Comparison of ENCODE assay signal across 16 mouse cellular contexts in genomic region chr11:118807511-118807910, GRCm38 (mm10).
DNase-seq lines count a peak whose midpoint lies in the region; ATAC-seq lines count a peak whose summit lies in the region.
"Had no signal": no experiment of that assay in that cellular context is flagged by ENCODE, and none has a peak within 500 bp of the region (broad histone marks: within the 10 kb centered on the region; RNA-seq: fewer than 3 reads in every experiment).

No protein-coding gene starts in this region.

- no peaks in the 10 kb centered on the region for H3K36me3 ChIP-seq in embryonic facial prominence, embryonic 14.5 days (ENCODE audit: control insufficient read depth, insufficient read depth, low read length)
- H3K36me3 ChIP-seq in embryonic facial prominence, embryonic 10.5 days (replicated peaks): no peaks in the 10 kb centered on the region
- no peaks in the 10 kb centered on the region for H3K36me3 ChIP-seq in midbrain, embryonic 11.5 days (ENCODE audit: control insufficient read depth, insufficient read depth, low read length)
- no peaks in the 10 kb centered on the region for H3K36me3 ChIP-seq in midbrain, embryonic 14.5 days (ENCODE audit: control insufficient read depth, insufficient read depth, low read length)
- H3K36me3 ChIP-seq in limb, embryonic 11.5 days (ENCODE audit: control insufficient read depth, insufficient read depth, low read length): no peaks in the 10 kb centered on the region
- H3K36me3 ChIP-seq: embryonic facial prominence, embryonic 13.5 days; heart, embryonic 12.5 days; limb, embryonic 12.5 days had no signal

- peak; percentile 23 for DNase-seq in embryonic facial prominence, embryonic 14.5 days (ENCODE audit: low spot score)
- no peak for DNase-seq in embryonic facial prominence, embryonic 10.5 days (ENCODE audit: low spot score)
- DNase-seq in midbrain, embryonic 11.5 days (ENCODE audit: low spot score, missing footprints): peak; percentile 74
- DNase-seq in midbrain, embryonic 14.5 days: no peak
- peak; percentile 33 for DNase-seq in limb, embryonic 11.5 days (ENCODE audit: low spot score)
- no peak for DNase-seq in urinary bladder, postnatal 36 days (ENCODE audit: low spot score in 2 of 2)
- no peak for DNase-seq in cerebellum, postnatal 4 days (ENCODE audit: low spot score in 2 of 2)
- DNase-seq in ovary, postnatal 14 days (ENCODE audit: low spot score): no peak
- DNase-seq: cerebellum, adult 9-11 months; heart, postnatal 36 days; lung, postnatal 14 days; thymus, adult 18-20 months had no signal

- no peak overlapping the region for H3K9ac ChIP-seq in embryonic facial prominence, embryonic 14.5 days (ENCODE audit: low read depth, low read length)
- no peak overlapping the region for H3K9ac ChIP-seq in midbrain, embryonic 11.5 days (ENCODE audit: low read length)
- H3K9ac ChIP-seq in midbrain, embryonic 14.5 days (replicated peaks; ENCODE audit: low read length): no peak overlapping the region
- H3K9ac ChIP-seq in limb, embryonic 11.5 days (ENCODE audit: low read length): no peak overlapping the region
- H3K9ac ChIP-seq: embryonic facial prominence, embryonic 13.5 days; heart, embryonic 12.5 days; limb, embryonic 12.5 days had no signal

- H3K27ac ChIP-seq in embryonic facial prominence, embryonic 14.5 days (replicated peaks; ENCODE audit: low read depth, low read length): no peak overlapping the region
- H3K27ac ChIP-seq in embryonic facial prominence, embryonic 10.5 days (replicated peaks): no peak overlapping the region
- H3K27ac ChIP-seq in midbrain, embryonic 11.5 days (ENCODE audit: low read depth, low read length): no peak overlapping the region
- H3K27ac ChIP-seq in midbrain, embryonic 14.5 days (replicated peaks; ENCODE audit: low read depth, low read length): no peak overlapping the region
- no peak overlapping the region for H3K27ac ChIP-seq in limb, embryonic 11.5 days (replicated peaks; ENCODE audit: low read depth, low read length)
- H3K27ac ChIP-seq: embryonic facial prominence, embryonic 13.5 days; limb, embryonic 12.5 days had no signal

- no peak overlapping the region for H3K4me3 ChIP-seq in embryonic facial prominence, embryonic 14.5 days (ENCODE audit: low read depth, low read length)
- H3K4me3 ChIP-seq in embryonic facial prominence, embryonic 10.5 days: no peak overlapping the region
- H3K4me3 ChIP-seq in midbrain, embryonic 11.5 days (ENCODE audit: low read depth, low read length): no peak overlapping the region
- no peak overlapping the region for H3K4me3 ChIP-seq in midbrain, embryonic 14.5 days (replicated peaks; ENCODE audit: low read depth, low read length)
- no peak overlapping the region for H3K4me3 ChIP-seq in limb, embryonic 11.5 days (ENCODE audit: low read depth, low read length)
- H3K4me3 ChIP-seq: embryonic facial prominence, embryonic 13.5 days; heart, embryonic 12.5 days; limb, embryonic 12.5 days had no signal

- no peaks in the 10 kb centered on the region for H3K4me1 ChIP-seq in embryonic facial prominence, embryonic 14.5 days (ENCODE audit: control insufficient read depth, insufficient read depth, low read length)
- peaks cover 14% of the 10 kb centered on the region; the same call in 1 of the 2 replicates for H3K4me1 ChIP-seq in embryonic facial prominence, embryonic 10.5 days
- H3K4me1 ChIP-seq in midbrain, embryonic 11.5 days (ENCODE audit: control insufficient read depth, insufficient read depth, low read length): no peaks in the 10 kb centered on the region
- no peaks in the 10 kb centered on the region for H3K4me1 ChIP-seq in midbrain, embryonic 14.5 days (ENCODE audit: control insufficient read depth, insufficient read depth, low read length)
- H3K4me1 ChIP-seq in limb, embryonic 11.5 days (ENCODE audit: control insufficient read depth, insufficient read depth, low read length): no peaks in the 10 kb centered on the region
- H3K4me1 ChIP-seq: embryonic facial prominence, embryonic 13.5 days had no signal

- ATAC-seq in embryonic facial prominence, embryonic 14.5 days (ENCODE audit: low read depth): no peak
- no peak for ATAC-seq in midbrain, embryonic 11.5 days (ENCODE audit: low FRiP score)
- no peak for ATAC-seq in midbrain, embryonic 14.5 days (ENCODE audit: low FRiP score, low TSS enrichment)
- ATAC-seq in limb, embryonic 11.5 days (ENCODE audit: insufficient number of reproducible peaks, low FRiP score, low TSS enrichment, low read depth): no peak
- ATAC-seq: intestine, embryonic 16.5 days had no signal

- no peaks in the 10 kb centered on the region for H3K9me3 ChIP-seq in embryonic facial prominence, embryonic 14.5 days (ENCODE audit: control insufficient read depth, low read length)
- H3K9me3 ChIP-seq in embryonic facial prominence, embryonic 10.5 days: no peaks in the 10 kb centered on the region
- H3K9me3 ChIP-seq in midbrain, embryonic 11.5 days (ENCODE audit: control insufficient read depth, low read length): no peaks in the 10 kb centered on the region
- H3K9me3 ChIP-seq in midbrain, embryonic 14.5 days (ENCODE audit: control insufficient read depth, low read length): no peaks in the 10 kb centered on the region
- H3K9me3 ChIP-seq in limb, embryonic 11.5 days (ENCODE audit: control insufficient read depth, low read length): no peaks in the 10 kb centered on the region
- H3K9me3 ChIP-seq: embryonic facial prominence, embryonic 13.5 days; heart, embryonic 12.5 days; limb, embryonic 12.5 days had no signal

- H3K4me2 ChIP-seq in embryonic facial prominence, embryonic 14.5 days (ENCODE audit: low read depth, low read length): no peak overlapping the region
- H3K4me2 ChIP-seq in midbrain, embryonic 11.5 days: no peak overlapping the region
- H3K4me2 ChIP-seq in midbrain, embryonic 14.5 days (ENCODE audit: low read length): no peak overlapping the region
- H3K4me2 ChIP-seq in limb, embryonic 11.5 days (ENCODE audit: low read depth, severe bottlenecking): no peak overlapping the region
- H3K4me2 ChIP-seq: embryonic facial prominence, embryonic 13.5 days; heart, embryonic 12.5 days; limb, embryonic 12.5 days had no signal

- no peaks in the 10 kb centered on the region for H3K27me3 ChIP-seq in embryonic facial prominence, embryonic 14.5 days (replicated peaks; ENCODE audit: control insufficient read depth, insufficient read depth, low read length)
- H3K27me3 ChIP-seq in embryonic facial prominence, embryonic 10.5 days (replicated peaks; ENCODE audit: low read depth, poor library complexity, severe bottlenecking): no peaks in the 10 kb centered on the region
- H3K27me3 ChIP-seq in midbrain, embryonic 11.5 days (ENCODE audit: control insufficient read depth, insufficient read depth, low read length): no peaks in the 10 kb centered on the region
- no peaks in the 10 kb centered on the region for H3K27me3 ChIP-seq in midbrain, embryonic 14.5 days (ENCODE audit: control insufficient read depth, insufficient read depth, low read length)
- H3K27me3 ChIP-seq in limb, embryonic 11.5 days (ENCODE audit: control insufficient read depth, insufficient read depth, low read length): no peaks in the 10 kb centered on the region
- H3K27me3 ChIP-seq: embryonic facial prominence, embryonic 13.5 days; limb, embryonic 12.5 days had no signal

- WGBS in embryonic facial prominence, embryonic 14.5 days: 70% methylated on average over 15 of the region's 15 CpGs
- WGBS in embryonic facial prominence, embryonic 10.5 days: 85% methylated on average over 15 of the region's 15 CpGs
- 89% methylated on average over 15 of the region's 15 CpGs for WGBS in midbrain, embryonic 11.5 days
- 88% methylated on average over 15 of the region's 15 CpGs for WGBS in midbrain, embryonic 14.5 days
- WGBS in limb, embryonic 11.5 days: 34% methylated on average over 15 of the region's 15 CpGs

Comparison
In these comparisons a context has a peak if more than half of its experiments do, and no peak if none do; other contexts are left out.
1. DNase-seq: peak in embryonic facial prominence, embryonic 14.5 days (single experiment), midbrain, embryonic 11.5 days (single experiment) and limb, embryonic 11.5 days (single experiment); none in embryonic facial prominence, embryonic 10.5 days (single experiment), midbrain, embryonic 14.5 days (single experiment), urinary bladder, postnatal 36 days (0 of 2), cerebellum, postnatal 4 days (0 of 2) and ovary, postnatal 14 days (single experiment).